ENCODE assay signal across 9 mouse cellular contexts in the genomic region with DNA sequence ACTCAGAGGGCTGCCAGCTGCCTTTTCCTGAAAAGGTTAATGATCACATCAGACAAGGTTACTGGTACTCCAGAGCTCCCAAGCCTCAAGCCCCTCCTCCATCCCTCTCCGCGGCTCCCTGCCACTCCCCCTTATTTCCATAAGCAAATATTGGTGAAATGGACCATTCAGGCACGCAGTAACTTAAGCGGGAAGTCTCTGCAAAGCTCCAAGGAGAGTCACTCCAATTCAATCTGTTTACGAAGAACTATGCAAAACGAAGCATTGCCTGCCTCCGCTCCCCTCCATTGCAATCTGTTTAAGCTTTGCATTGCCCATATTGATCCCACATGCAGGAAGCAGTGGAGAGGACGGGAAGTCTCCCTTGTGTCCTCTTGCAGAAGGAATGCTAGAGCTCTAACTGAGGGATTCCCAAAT. TPM values are rescaled to one million over a fixed set of nuclear protein-coding genes. Genes with fewer than 3 reads are reported as not detected.
A peak's percentile ranks its signal among the peaks of the same experiment; 100 is the strongest.
DNase-seq lines count a peak whose midpoint lies in the region; ATAC-seq and TF ChIP-seq lines count a peak whose summit lies in the region.
"Had no signal": no experiment of that assay in that cellular context is flagged by ENCODE, and none has a peak within 500 bp of the region (broad histone marks: within the 10 kb centered on the region; RNA-seq: fewer than 3 reads in every experiment).

A gene (minus strand): TSS at position 220 of the 417 bp plus-strand sequence.

- ATAC-seq in hindbrain, embryonic 11.5 days (ENCODE audit: low FRiP score), result peak; percentile 77

- peak within 1 kb of the TSS; percentile 27; the same call in 1 of the 2 replicates for H3K4me3 ChIP-seq in hindbrain, embryonic 11.5 days (ENCODE audit: low read depth, low read length)
- no peak within 1 kb of the TSS for H3K4me3 ChIP-seq in thymus, adult 2 months (ENCODE audit: control insufficient read depth, insufficient read depth, low read length)

- peaks cover 2% of the 10 kb centered on the region; the same call in 1 of the 2 replicates for H3K4me1 ChIP-seq in hindbrain, embryonic 11.5 days (replicated peaks; ENCODE audit: control insufficient read depth, insufficient read depth, low read length)
- H3K4me1 ChIP-seq in thymus, adult 2 months (replicated peaks; ENCODE audit: control insufficient read depth, insufficient read depth, low read length), result no peaks in the 10 kb centered on the region

- WGBS in hindbrain, embryonic 11.5 days, result 1% methylated on average over 8 of the region's 8 CpGs
- 13% methylated on average over 8 of the region's 8 CpGs for WGBS in thymus, adult 2 months

- H3K27ac ChIP-seq in hindbrain, embryonic 11.5 days (ENCODE audit: low read depth, low read length), result no peak within 1 kb of the TSS
- H3K27ac ChIP-seq in thymus, adult 2 months (ENCODE audit: control insufficient read depth, insufficient read depth, low read length), result no peak within 1 kb of the TSS

- H3K9me3 ChIP-seq in hindbrain, embryonic 11.5 days (ENCODE audit: control insufficient read depth, low read length), result no peaks in the 10 kb centered on the region

- peak; percentile 33 for DNase-seq in adrenal gland, adult 2 months
- DNase-seq in embryo, embryonic 10.5 days (ENCODE audit: low spot score), result peak; percentile 85
- DNase-seq in hindbrain, embryonic 11.5 days (ENCODE audit: low spot score), result peak; percentile 67
- peak; percentile 1 for DNase-seq in layer of hippocampus, adult 9-10 months (ENCODE audit: low spot score)
- DNase-seq in mesoderm, embryonic 11.5 days (ENCODE audit: low read depth, low spot score), result peak; percentile 70
- no peak for DNase-seq in thymus, adult 2 months
- DNase-seq in natural killer cell, adult 2 months (ENCODE audit: low spot score in 2 of 2), result no peak

- H3K36me3 ChIP-seq in hindbrain, embryonic 11.5 days (ENCODE audit: control insufficient read depth, insufficient read depth, low read length), result no peaks in the 10 kb centered on the region
- H3K36me3 ChIP-seq in thymus, adult 2 months (ENCODE audit: control insufficient read depth, insufficient read depth, low read length), result no peaks in the 10 kb centered on the region

- no peak within 1 kb of the TSS for H3K9ac ChIP-seq in hindbrain, embryonic 11.5 days (ENCODE audit: low read depth, low read length)

- no peak for TF ChIP-seq CTCF in thymus, adult 2 months (IDR thresholded peaks at IDR 0.05; ENCODE audit: borderline replicate concordance, control insufficient read depth, extremely low read depth, insufficient read depth, low read length, poor library complexity)

- peak within 1 kb of the TSS; percentile 41 for H3K4me2 ChIP-seq in hindbrain, embryonic 11.5 days (replicated peaks; ENCODE audit: low read depth, low read length)

- H3K27me3 ChIP-seq in hindbrain, embryonic 11.5 days (ENCODE audit: control insufficient read depth, insufficient read depth, low read length), result no peaks in the 10 kb centered on the region
- H3K27me3 ChIP-seq in thymus, adult 2 months (ENCODE audit: control insufficient read depth, insufficient read depth, low read length), result no peaks in the 10 kb centered on the region

- no peak for TF ChIP-seq POLR2A in thymus, adult 2 months (IDR thresholded peaks at IDR 0.05; ENCODE audit: control insufficient read depth, extremely low read depth, insufficient read depth, low read length, poor library complexity)

RNA-seq across cellular contexts. Expression of the gene that starts here (rescaled TPM):
- not detected for total RNA-seq in adrenal gland, adult 2 months (2021)
- polyA plus RNA-seq in adrenal gland, adult 2 months (2012; rRNA removed), result not detected in 2 replicates
- polyA plus RNA-seq in hindbrain, embryonic 11.5 days (2014; fragmentation: Nextera tagmentation; extraction: Ambion mirVana), result 2.2 and 3.5 TPM in 2 replicates
- polyA plus RNA-seq in thymus, adult 2 months (2012; rRNA removed), result 0.28 TPM in 1 of 2 replicates, not detected in the other
- total RNA-seq: common myeloid progenitor, adult 5-6 weeks; neutrophil, adult 5-6 weeks had no signal

Comparison
In these comparisons a context has a peak if more than half of its experiments do, and no peak if none do; other contexts are left out.
1. Peak in DNase-seq in adrenal gland, adult 2 months; RNA of the gene not detected or under 1 TPM.
2. DNase-seq: peak in embryo, embryonic 10.5 days (single experiment), hindbrain, embryonic 11.5 days (single experiment), layer of hippocampus, adult 9-10 months (single experiment) and mesoderm, embryonic 11.5 days (single experiment); none in thymus, adult 2 months (single experiment) and natural killer cell, adult 2 months (0 of 2).